In the genomic region with DNA sequence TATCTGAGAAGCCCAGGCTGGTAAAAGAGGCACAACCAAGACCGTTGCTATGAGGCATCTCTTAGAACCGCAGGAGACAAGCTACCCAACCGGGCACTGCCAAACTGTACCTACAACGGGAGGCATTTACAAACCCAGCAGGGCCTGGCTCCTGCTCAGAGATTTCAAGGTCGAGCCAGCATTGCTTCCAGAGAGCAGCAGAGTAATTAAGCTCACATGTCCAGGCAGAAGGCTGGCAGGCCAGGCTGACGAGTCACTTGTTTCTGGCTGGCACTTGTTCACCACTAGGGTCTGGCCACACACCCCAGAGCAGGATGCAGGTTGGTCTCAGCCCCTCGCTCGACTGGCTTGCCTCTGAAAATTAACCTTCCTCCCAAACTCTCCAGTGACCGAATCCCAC, we compare ENCODE assay signal across 9 mouse cellular contexts. TPM values are rescaled to one million over a fixed set of nuclear protein-coding genes. Genes with fewer than 3 reads are reported as not detected.
A peak's percentile ranks its signal among the peaks of the same experiment; 100 is the strongest.
DNase-seq lines count a peak whose midpoint lies in the region; ATAC-seq and TF ChIP-seq lines count a peak whose summit lies in the region.
"Had no signal": no experiment of that assay in that cellular context is flagged by ENCODE, and none has a peak within 500 bp of the region (broad histone marks: within the 10 kb centered on the region; RNA-seq: fewer than 3 reads in every experiment).

No protein-coding gene starts in this region.

- DNase-seq in forebrain, embryonic 11.5 days (ENCODE audit: low spot score), result no peak
- DNase-seq in right cerebral cortex, postnatal 10 days (ENCODE audit: low spot score in 2 of 2), result peak; percentile 46 to 54
- DNase-seq in right cerebral cortex, postnatal 4 days, result no peak
- peak; percentile 43 to 58 for DNase-seq in heart, adult 9 months (ENCODE audit: low spot score in 2 of 2)
- DNase-seq in thymus, adult 2 months, result no peak
- DNase-seq in layer of hippocampus, postnatal 25 days (ENCODE audit: extremely low spot score in 1 of 2, low spot score in 1 of 2), result no peak
- DNase-seq in embryo, embryonic 10 days (ENCODE audit: low spot score), result no peak

- no peak overlapping the region for H3K27ac ChIP-seq in forebrain, embryonic 13.5 days
- H3K27ac ChIP-seq in forebrain, embryonic 11.5 days (ENCODE audit: low read depth, low read length), result no peak overlapping the region
- H3K27ac ChIP-seq in thymus, adult 2 months (ENCODE audit: control insufficient read depth, insufficient read depth, low read length), result no peak overlapping the region
- H3K27ac ChIP-seq: limb, embryonic 12.5 days had no signal

- no peaks in the 10 kb centered on the region for H3K27me3 ChIP-seq in forebrain, embryonic 13.5 days
- H3K27me3 ChIP-seq in forebrain, embryonic 11.5 days (ENCODE audit: control insufficient read depth, insufficient read depth, low read length), result no peaks in the 10 kb centered on the region
- H3K27me3 ChIP-seq in thymus, adult 2 months (ENCODE audit: control insufficient read depth, insufficient read depth, low read length), result no peaks in the 10 kb centered on the region

- H3K4me2 ChIP-seq in forebrain, embryonic 13.5 days, result no peak overlapping the region
- no peak overlapping the region for H3K4me2 ChIP-seq in forebrain, embryonic 11.5 days (ENCODE audit: low read depth, low read length, severe bottlenecking)
- H3K4me2 ChIP-seq: limb, embryonic 12.5 days had no signal

- 48% methylated on average over 9 of the region's 9 CpGs for WGBS in forebrain, embryonic 13.5 days
- WGBS in forebrain, embryonic 11.5 days, result 54% methylated on average over 9 of the region's 9 CpGs
- WGBS in thymus, adult 2 months, result 74% methylated on average over 9 of the region's 9 CpGs

- no peaks in the 10 kb centered on the region for H3K36me3 ChIP-seq in forebrain, embryonic 13.5 days (ENCODE audit: poor library complexity, severe bottlenecking)
- no peaks in the 10 kb centered on the region for H3K36me3 ChIP-seq in forebrain, embryonic 11.5 days (ENCODE audit: control insufficient read depth, insufficient read depth, low read length)
- H3K36me3 ChIP-seq in thymus, adult 2 months (ENCODE audit: control insufficient read depth, insufficient read depth, low read length), result no peaks in the 10 kb centered on the region
- H3K36me3 ChIP-seq: limb, embryonic 12.5 days had no signal

- H3K9ac ChIP-seq in forebrain, embryonic 13.5 days, result no peak overlapping the region
- no peak overlapping the region for H3K9ac ChIP-seq in forebrain, embryonic 11.5 days (ENCODE audit: low read length)
- H3K9ac ChIP-seq: limb, embryonic 12.5 days had no signal

- TF ChIP-seq POLR2A in thymus, adult 2 months (IDR thresholded peaks at IDR 0.05; ENCODE audit: control insufficient read depth, extremely low read depth, insufficient read depth, low read length, poor library complexity), result no peak

- H3K4me3 ChIP-seq in forebrain, embryonic 13.5 days, result no peak overlapping the region
- H3K4me3 ChIP-seq in forebrain, embryonic 11.5 days (ENCODE audit: low read depth, low read length), result no peak overlapping the region
- no peak overlapping the region for H3K4me3 ChIP-seq in thymus, adult 2 months (ENCODE audit: control insufficient read depth, insufficient read depth, low read length)
- H3K4me3 ChIP-seq: limb, embryonic 12.5 days had no signal

- peak; percentile 33; the same call in 1 of the 2 replicates for ATAC-seq in forebrain, embryonic 13.5 days
- ATAC-seq in forebrain, embryonic 11.5 days (replicated peaks; ENCODE audit: low FRiP score), result no peak

- no peaks in the 10 kb centered on the region for H3K9me3 ChIP-seq in forebrain, embryonic 13.5 days (replicated peaks)
- no peaks in the 10 kb centered on the region for H3K9me3 ChIP-seq in forebrain, embryonic 11.5 days (ENCODE audit: control insufficient read depth, low read length)
- H3K9me3 ChIP-seq: limb, embryonic 12.5 days had no signal

- peaks cover 6% of the 10 kb centered on the region for H3K4me1 ChIP-seq in forebrain, embryonic 13.5 days
- no peaks in the 10 kb centered on the region; the same call in 1 of the 2 replicates for H3K4me1 ChIP-seq in forebrain, embryonic 11.5 days (replicated peaks; ENCODE audit: control insufficient read depth, insufficient read depth, low read length)
- H3K4me1 ChIP-seq in thymus, adult 2 months (replicated peaks; ENCODE audit: control insufficient read depth, insufficient read depth, low read length), result no peaks in the 10 kb centered on the region

- TF ChIP-seq CTCF in thymus, adult 2 months (IDR thresholded peaks at IDR 0.05; ENCODE audit: borderline replicate concordance, control insufficient read depth, extremely low read depth, insufficient read depth, low read length, poor library complexity), result no peak

RNA-seq across cellular contexts. Expression of a gene that starts 39.4 kb away (rescaled TPM):
- 3.9 and 5.5 TPM in 2 replicates for polyA plus RNA-seq in forebrain, embryonic 13.5 days (2015; fragmentation: Nextera tagmentation; extraction: Ambion mirVana)
- 4.7 and 6.0 TPM in 2 replicates for polyA plus RNA-seq in forebrain, embryonic 11.5 days (2014; fragmentation: Nextera tagmentation; extraction: Ambion mirVana)
- 3.1 and 4.2 TPM in 2 replicates for polyA plus RNA-seq in thymus, adult 2 months (2012; rRNA removed)
- total RNA-seq in layer of hippocampus, postnatal 25 days (2021), result 10 to 100 TPM; 49.4 to 56.4 TPM

Comparison
In these comparisons a context has a peak if more than half of its experiments do, and no peak if none do; other contexts are left out.
1. DNase-seq: peak in right cerebral cortex, postnatal 10 days (2 of 2) and heart, adult 9 months (2 of 2); none in forebrain, embryonic 11.5 days (single experiment), right cerebral cortex, postnatal 4 days (single experiment), thymus, adult 2 months (single experiment), layer of hippocampus, postnatal 25 days (0 of 2) and embryo, embryonic 10 days (single experiment).